Mouse (Mus musculus) colon, adult 2 months (tissue): Measurements from ENCODE around the gene Ins1. TPM values are rescaled to one million over a fixed set of nuclear protein-coding genes. Genes with fewer than 3 reads are reported as not detected.

Experiments used
- polyA plus RNA-seq: library from polyadenylated mRNA; depleted of rRNA; stranded (reverse); fragments of >200 nt; gene quantifications from 2 replicates; pipeline ENCODE4 v1.2.3, GENCODE M21; 2012; rRNA removed

The Ins1 gene
- polyA plus RNA-seq = 13.8 TPM in 1 of 2 replicates, not detected in the other

GRCm38 (mm10) chr19:52263997-52264396 is at the start of gene Ins1:
Gene Ins1 (plus strand): TSS chr19:52264297.

